Mouse (Mus musculus): ENCODE results near the gene Bad.

Gene Bad

DNA sequence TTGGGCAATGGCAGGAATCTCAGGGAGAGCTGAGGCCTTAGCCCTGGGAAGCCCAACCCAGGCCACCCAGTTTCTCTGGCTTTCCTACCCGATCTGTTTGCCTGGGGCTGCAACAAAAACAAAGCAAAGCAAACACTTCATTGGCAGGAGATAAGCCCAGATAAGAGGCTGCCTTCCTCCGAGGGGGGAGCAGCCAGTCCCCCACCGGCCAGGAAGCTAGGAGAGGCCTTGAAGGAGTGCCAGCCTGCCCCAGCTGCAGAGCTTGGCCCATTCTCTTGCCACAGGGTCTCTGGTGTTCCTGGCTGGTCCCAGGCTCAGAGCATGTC is 11.0 kb downstream of the Bad start:
- peak overlapping the region; percentile 88 for H3K4me3 ChIP-seq (replicated peaks; ENCODE audit: low read length)
- no peaks in the 10 kb centered on the region for H3K9me3 ChIP-seq (ENCODE audit: low read length)
- H3K4me1 ChIP-seq (replicated peaks; ENCODE audit: low read depth, low read length) = peaks cover 86% of the 10 kb centered on the region
- H3K27me3 ChIP-seq (ENCODE audit: insufficient read depth, low read length) = no peaks in the 10 kb centered on the region
- H3K36me3 ChIP-seq (ENCODE audit: insufficient read depth, low read length) = peaks cover 61% of the 10 kb centered on the region
- TF ChIP-seq CTCF (conservative IDR thresholded peaks at IDR 0.05; ENCODE audit: low read length) = no peak
- no peak for TF ChIP-seq POU5F1 (IDR thresholded peaks at IDR 0.05; ENCODE audit: borderline replicate concordance, low read length)
- TF ChIP-seq NANOG (IDR thresholded peaks at IDR 0.05; ENCODE audit: borderline replicate concordance, low read length) = no peak

DNA sequence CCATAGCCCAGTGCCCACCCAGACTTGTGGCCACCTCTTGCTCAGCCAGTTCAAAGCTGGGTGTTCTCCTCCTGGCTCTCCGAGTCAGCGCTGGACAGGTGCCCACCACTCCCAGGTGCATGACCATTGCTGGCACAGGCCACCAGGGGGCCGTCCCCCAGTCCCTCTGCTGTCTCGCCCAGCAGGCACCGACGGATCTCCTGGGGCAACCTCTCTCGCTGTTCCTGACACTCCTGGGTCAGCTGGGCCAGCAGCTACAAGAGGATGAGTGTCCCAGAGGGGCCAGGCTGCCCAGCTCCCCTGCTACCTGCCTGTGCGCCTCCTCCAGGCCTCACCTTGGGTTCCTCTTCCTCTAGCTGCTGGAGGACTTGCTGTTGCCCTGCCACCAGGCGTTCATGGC is 12.4 kb downstream of the Bad start:
- H3K36me3 ChIP-seq (ENCODE audit: insufficient read depth, low read length) = peaks cover 73% of the 10 kb centered on the region
- TF ChIP-seq POU5F1 (IDR thresholded peaks at IDR 0.05; ENCODE audit: borderline replicate concordance, low read length) (no peak), CTCF (conservative IDR thresholded peaks at IDR 0.05; ENCODE audit: low read length) (peak; percentile 30; the same call in 1 of the 2 replicates), NANOG (IDR thresholded peaks at IDR 0.05; ENCODE audit: borderline replicate concordance, low read length) (no peak)
- no peaks in the 10 kb centered on the region for H3K27me3 ChIP-seq (ENCODE audit: insufficient read depth, low read length)
- no peaks in the 10 kb centered on the region for H3K9me3 ChIP-seq (ENCODE audit: low read length)
- H3K4me1 ChIP-seq (replicated peaks; ENCODE audit: low read depth, low read length) = peaks cover 86% of the 10 kb centered on the region
- H3K4me3 ChIP-seq (replicated peaks; ENCODE audit: low read length) = no peak overlapping the region

DNA sequence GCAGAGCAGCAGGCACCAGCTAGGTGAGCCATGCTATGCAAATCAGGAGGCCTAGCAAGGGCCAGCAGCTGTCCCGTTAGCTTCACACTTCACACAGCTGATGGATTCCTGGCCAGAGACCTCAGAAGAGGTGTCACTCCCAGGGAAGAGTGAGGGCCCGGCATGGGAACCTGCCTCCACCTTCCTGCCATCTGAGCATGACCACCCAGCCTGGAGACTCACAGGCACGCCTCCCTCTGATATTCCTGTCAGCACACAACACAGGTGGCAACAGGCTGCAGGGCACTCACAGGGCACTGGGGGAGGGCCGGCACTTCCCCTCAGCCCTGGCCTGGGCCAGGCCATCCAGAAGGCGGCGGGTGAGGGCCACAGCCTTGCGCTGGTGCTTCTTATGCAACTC is 13.8 kb downstream of the Bad start:
- Histone ChIP-seq H3K4me3 (replicated peaks; ENCODE audit: low read length) (peak overlapping the region; percentile 57), H3K36me3 (ENCODE audit: insufficient read depth, low read length) (peaks cover 78% of the 10 kb centered on the region), H3K27me3 (ENCODE audit: insufficient read depth, low read length) (no peaks in the 10 kb centered on the region), H3K4me1 (replicated peaks; ENCODE audit: low read depth, low read length) (peaks cover 78% of the 10 kb centered on the region), H3K9me3 (ENCODE audit: low read length) (no peaks in the 10 kb centered on the region)
- TF ChIP-seq POU5F1 (IDR thresholded peaks at IDR 0.05; ENCODE audit: borderline replicate concordance, low read length) (no peak), NANOG (IDR thresholded peaks at IDR 0.05; ENCODE audit: borderline replicate concordance, low read length) (no peak), CTCF (conservative IDR thresholded peaks at IDR 0.05; ENCODE audit: low read length) (no peak)

DNA sequence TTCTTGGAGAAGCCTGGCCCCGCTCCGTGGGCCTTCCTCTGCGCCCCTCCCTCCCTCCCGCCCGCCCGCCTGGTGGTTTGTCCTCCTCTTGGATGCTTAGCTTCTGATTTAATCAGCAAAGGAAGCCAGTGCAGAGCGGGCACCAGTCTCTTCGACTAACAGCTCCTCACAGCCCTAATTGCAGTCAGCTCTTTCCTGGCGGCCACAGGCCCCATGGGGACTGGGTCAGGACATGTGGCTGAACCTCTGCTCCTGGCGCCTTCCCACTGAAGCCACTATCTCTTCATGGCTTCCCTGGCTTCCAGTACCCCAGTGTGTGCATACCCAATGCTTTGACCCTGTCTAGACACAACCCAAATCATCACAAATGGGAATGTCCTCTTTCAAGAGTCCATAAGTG is 14.8 kb downstream of the Bad start:
- H3K4me1 ChIP-seq (replicated peaks; ENCODE audit: low read depth, low read length) = peaks cover 74% of the 10 kb centered on the region
- peaks cover 88% of the 10 kb centered on the region for H3K36me3 ChIP-seq (ENCODE audit: insufficient read depth, low read length)
- no peak for TF ChIP-seq NANOG (IDR thresholded peaks at IDR 0.05; ENCODE audit: borderline replicate concordance, low read length)
- no peak for TF ChIP-seq CTCF (conservative IDR thresholded peaks at IDR 0.05; ENCODE audit: low read length)
- no peak for TF ChIP-seq POU5F1 (IDR thresholded peaks at IDR 0.05; ENCODE audit: borderline replicate concordance, low read length)
- H3K27me3 ChIP-seq (ENCODE audit: insufficient read depth, low read length) = no peaks in the 10 kb centered on the region
- H3K9me3 ChIP-seq (ENCODE audit: low read length) = no peaks in the 10 kb centered on the region
- 0 out of 2 replicates have a peak overlapping the region, but pooled peaks have one; percentile 17 for H3K4me3 ChIP-seq (replicated peaks; ENCODE audit: low read length)

DNA sequence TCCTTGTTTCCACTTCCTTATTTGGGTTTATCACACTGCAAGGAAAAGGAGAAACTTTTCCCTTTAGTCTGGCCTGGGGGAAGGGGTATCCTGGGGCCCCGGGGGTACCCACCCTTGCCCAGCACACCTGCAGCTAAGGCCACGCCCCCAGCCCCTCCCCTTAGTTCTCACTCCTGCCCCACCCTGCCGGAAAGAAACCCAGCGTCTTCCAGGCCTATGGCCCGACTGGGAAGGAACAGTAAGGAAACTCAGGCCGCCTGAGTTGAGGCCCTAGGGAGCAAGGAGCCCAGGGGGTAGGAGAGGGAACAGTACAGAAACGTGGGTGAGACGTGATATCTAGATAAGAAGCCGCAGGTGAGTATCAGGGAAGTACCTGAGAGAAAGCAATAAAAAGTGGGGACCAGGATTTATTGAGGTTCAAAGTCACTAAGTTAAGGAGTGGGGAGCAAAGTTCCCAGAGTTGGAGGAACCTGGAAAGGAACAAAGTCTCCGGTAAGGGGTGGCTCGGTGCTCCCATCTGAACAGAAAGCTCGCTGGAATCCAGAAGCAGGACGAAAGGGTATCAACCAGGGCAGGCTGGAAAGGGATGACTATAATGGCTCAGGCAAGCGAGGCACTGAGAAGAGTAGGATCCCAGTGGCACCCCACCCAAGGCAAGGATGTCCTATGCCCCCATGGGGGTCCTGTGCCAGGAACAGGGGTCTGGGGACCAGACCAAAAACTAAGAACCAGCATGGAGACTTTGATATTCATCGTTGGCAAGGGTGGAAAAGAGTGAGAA is 27.0 kb downstream of the Bad start:
- H3K27me3 ChIP-seq (ENCODE audit: insufficient read depth, low read length) = no peaks in the 10 kb centered on the region
- H3K4me3 ChIP-seq (replicated peaks; ENCODE audit: low read length) = peak overlapping the region; percentile 90
- no peaks in the 10 kb centered on the region for H3K9me3 ChIP-seq (ENCODE audit: low read length)
- H3K36me3 ChIP-seq (ENCODE audit: insufficient read depth, low read length) = peaks cover 41% of the 10 kb centered on the region
- no peak for TF ChIP-seq NANOG (IDR thresholded peaks at IDR 0.05; ENCODE audit: borderline replicate concordance, low read length)
- TF ChIP-seq CTCF (conservative IDR thresholded peaks at IDR 0.05; ENCODE audit: low read length) = no peak
- no peak for TF ChIP-seq POU5F1 (IDR thresholded peaks at IDR 0.05; ENCODE audit: borderline replicate concordance, low read length)
- peaks cover 96% of the 10 kb centered on the region for H3K4me1 ChIP-seq (replicated peaks; ENCODE audit: low read depth, low read length)

DNA sequence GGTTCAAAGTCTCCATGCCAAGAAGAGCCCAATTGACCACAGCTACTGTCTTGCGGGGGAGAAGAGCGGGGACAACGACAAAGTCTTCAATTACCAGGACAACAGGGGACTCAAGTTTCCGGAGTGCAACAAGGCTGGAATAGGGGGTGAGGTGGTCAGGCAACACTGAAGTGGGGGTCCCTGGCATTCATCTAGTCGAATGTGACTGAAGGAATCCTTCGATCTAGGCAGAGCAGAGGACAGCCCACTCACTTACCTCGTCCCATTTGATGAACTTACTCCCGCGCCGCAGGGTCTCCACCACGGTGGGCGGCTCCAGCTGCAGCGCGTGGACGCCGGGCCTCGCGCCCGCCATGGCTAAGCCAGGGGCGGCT is 27.6 kb downstream of the Bad start:
- Histone ChIP-seq H3K27me3 (ENCODE audit: insufficient read depth, low read length) (no peaks in the 10 kb centered on the region), H3K9me3 (ENCODE audit: low read length) (no peaks in the 10 kb centered on the region), H3K4me1 (replicated peaks; ENCODE audit: low read depth, low read length) (peaks cover 95% of the 10 kb centered on the region), H3K36me3 (ENCODE audit: insufficient read depth, low read length) (peaks cover 35% of the 10 kb centered on the region), H3K4me3 (replicated peaks; ENCODE audit: low read length) (peak overlapping the region; percentile 90)
- TF ChIP-seq POU5F1 (IDR thresholded peaks at IDR 0.05; ENCODE audit: borderline replicate concordance, low read length) (no peak), NANOG (IDR thresholded peaks at IDR 0.05; ENCODE audit: borderline replicate concordance, low read length) (no peak), CTCF (conservative IDR thresholded peaks at IDR 0.05; ENCODE audit: low read length) (no peak)

DNA sequence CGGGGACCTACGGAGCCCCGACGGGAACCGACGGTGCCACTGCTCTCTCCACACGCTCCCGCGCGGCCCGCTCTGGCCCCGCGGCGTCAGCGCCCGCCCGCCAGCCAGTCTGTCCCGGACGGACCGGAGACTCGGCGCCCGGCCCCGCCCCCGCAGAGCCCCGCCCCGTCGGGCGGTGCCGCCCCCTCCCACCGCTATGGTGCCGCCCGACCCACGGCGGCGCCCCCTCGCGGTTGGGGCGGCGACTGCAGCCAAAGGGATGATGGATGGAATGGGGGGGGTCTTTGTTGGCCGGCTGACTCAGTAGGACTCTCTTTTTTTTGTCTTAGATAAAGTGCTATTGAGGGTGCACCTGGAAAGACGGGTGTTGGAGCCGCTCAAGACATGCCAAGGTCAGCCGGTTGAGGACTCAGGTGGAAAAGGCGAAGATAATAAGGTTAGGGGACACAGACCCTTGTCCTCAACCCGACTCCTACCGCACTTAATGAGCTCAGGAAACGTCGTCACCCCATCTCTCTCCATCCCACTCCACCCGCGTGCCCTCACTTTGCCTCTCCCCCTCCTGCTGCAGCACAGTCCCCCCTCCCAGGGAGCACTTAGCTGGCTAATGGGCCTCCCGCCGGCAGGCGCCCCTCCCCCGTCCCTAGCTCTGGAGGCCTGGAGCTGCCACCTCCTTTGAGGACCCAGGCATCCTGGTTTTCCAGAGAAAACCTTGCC is 28.2 kb downstream of the Bad start:
- H3K36me3 ChIP-seq (ENCODE audit: insufficient read depth, low read length) = peaks cover 30% of the 10 kb centered on the region
- peak overlapping the region; percentile 90 for H3K4me3 ChIP-seq (replicated peaks; ENCODE audit: low read length)
- TF ChIP-seq CTCF (conservative IDR thresholded peaks at IDR 0.05; ENCODE audit: low read length) = peak; percentile 22
- TF ChIP-seq NANOG (IDR thresholded peaks at IDR 0.05; ENCODE audit: borderline replicate concordance, low read length) = no peak
- no peaks in the 10 kb centered on the region for H3K27me3 ChIP-seq (ENCODE audit: insufficient read depth, low read length)
- no peaks in the 10 kb centered on the region for H3K9me3 ChIP-seq (ENCODE audit: low read length)
- H3K4me1 ChIP-seq (replicated peaks; ENCODE audit: low read depth, low read length) = peaks cover 89% of the 10 kb centered on the region

DNA sequence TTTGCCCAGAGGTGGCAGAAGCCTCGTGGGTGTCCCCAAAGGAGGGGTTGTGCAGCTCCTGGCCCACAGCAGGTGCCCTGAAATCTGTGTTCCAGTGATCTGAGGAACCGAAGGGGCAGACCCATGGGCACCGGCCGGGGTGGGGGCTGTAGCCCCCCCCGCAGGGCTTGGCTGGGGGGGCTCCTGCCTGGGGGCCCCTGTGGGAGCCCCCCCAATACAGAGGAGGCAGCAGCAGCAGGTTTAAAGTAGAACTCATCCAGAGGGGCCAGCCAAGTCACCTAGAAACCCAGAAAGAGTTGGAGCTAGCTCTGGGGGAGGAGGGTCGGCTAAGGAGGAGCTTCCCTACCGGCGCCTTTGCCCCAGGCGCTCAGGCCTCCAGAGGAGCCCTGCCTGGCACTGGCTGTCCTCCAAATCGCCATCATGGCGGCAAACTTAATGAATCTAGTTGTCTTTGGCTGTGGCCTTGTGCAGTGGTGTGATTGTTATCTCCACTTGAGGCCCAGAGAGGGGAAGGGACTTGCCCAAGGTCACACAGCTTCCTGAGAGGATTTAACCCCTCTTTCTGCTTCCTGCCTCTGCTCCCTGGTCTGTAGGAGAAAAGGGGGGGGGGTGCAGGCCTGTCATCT is 28.9 kb downstream of the Bad start:
- peak overlapping the region; percentile 90 for H3K4me3 ChIP-seq (replicated peaks; ENCODE audit: low read length)
- H3K9me3 ChIP-seq (ENCODE audit: low read length) = no peaks in the 10 kb centered on the region
- peaks cover 82% of the 10 kb centered on the region for H3K4me1 ChIP-seq (replicated peaks; ENCODE audit: low read depth, low read length)
- peaks cover 22% of the 10 kb centered on the region for H3K36me3 ChIP-seq (ENCODE audit: insufficient read depth, low read length)
- no peak; the same call in 1 of the 2 replicates for TF ChIP-seq NANOG (IDR thresholded peaks at IDR 0.05; ENCODE audit: borderline replicate concordance, low read length)
- no peak for TF ChIP-seq POU5F1 (IDR thresholded peaks at IDR 0.05; ENCODE audit: borderline replicate concordance, low read length)
- no peak for TF ChIP-seq CTCF (conservative IDR thresholded peaks at IDR 0.05; ENCODE audit: low read length)
- no peaks in the 10 kb centered on the region for H3K27me3 ChIP-seq (ENCODE audit: insufficient read depth, low read length)
